Comparison of ENCODE assay signal across 10 mouse cellular contexts in genomic region chr13:49460276-49460675, GRCm38 (mm10). TPM values are rescaled to one million over a fixed set of nuclear protein-coding genes. Genes with fewer than 3 reads are reported as not detected.
DNase-seq lines count a peak whose midpoint lies in the region; ATAC-seq and TF ChIP-seq lines count a peak whose summit lies in the region.
"Had no signal": no experiment of that assay in that cellular context is flagged by ENCODE, and none has a peak within 500 bp of the region (broad histone marks: within the 10 kb centered on the region; RNA-seq: fewer than 3 reads in every experiment).

No protein-coding gene starts in this region.

- peak; percentile 85 for DNase-seq in adrenal gland, adult 2 months
- no peak for DNase-seq in adrenal gland, postnatal 4 days (ENCODE audit: low spot score in 2 of 2)
- DNase-seq in layer of hippocampus, adult 2 months (ENCODE audit: low spot score in 2 of 2): no peak
- no peak for DNase-seq in layer of hippocampus, adult 9-10 months (ENCODE audit: low spot score)
- no peak for DNase-seq in natural killer cell, adult 2 months (ENCODE audit: low spot score in 2 of 2)
- DNase-seq: cerebellum, adult 11-12 months had no signal

- peaks cover 33% of the 10 kb centered on the region for H3K36me3 ChIP-seq in embryonic facial prominence, embryonic 15.5 days
- H3K36me3 ChIP-seq in neural tube, embryonic 15.5 days: peaks cover 45% of the 10 kb centered on the region
- peaks cover 52% of the 10 kb centered on the region for H3K36me3 ChIP-seq in forebrain, embryonic 15.5 days

- H3K27ac ChIP-seq in layer of hippocampus, adult 2 months: peak overlapping the region; percentile 91
- peak overlapping the region; percentile 45; the same call in 1 of the 2 replicates for H3K27ac ChIP-seq in embryonic facial prominence, embryonic 15.5 days (replicated peaks)
- H3K27ac ChIP-seq in neural tube, embryonic 15.5 days (replicated peaks): peak overlapping the region; percentile 54
- H3K27ac ChIP-seq in forebrain, embryonic 15.5 days (replicated peaks): no peak overlapping the region
- H3K27ac ChIP-seq: forebrain, embryonic 13.5 days had no signal

- no peak for ATAC-seq in embryonic facial prominence, embryonic 15.5 days (ENCODE audit: insufficient number of reproducible peaks, low FRiP score, low TSS enrichment, low read depth)
- ATAC-seq in neural tube, embryonic 15.5 days (ENCODE audit: low FRiP score): no peak
- no peak for ATAC-seq in forebrain, embryonic 15.5 days (replicated peaks)
- ATAC-seq: forebrain, embryonic 13.5 days had no signal

- no peak overlapping the region for H3K4me3 ChIP-seq in layer of hippocampus, adult 2 months
- H3K4me3 ChIP-seq in embryonic facial prominence, embryonic 15.5 days (replicated peaks): no peak overlapping the region
- H3K4me3 ChIP-seq in neural tube, embryonic 15.5 days (replicated peaks): no peak overlapping the region
- no peak overlapping the region for H3K4me3 ChIP-seq in forebrain, embryonic 15.5 days
- H3K4me3 ChIP-seq: forebrain, embryonic 13.5 days had no signal

- no peaks in the 10 kb centered on the region for H3K27me3 ChIP-seq in embryonic facial prominence, embryonic 15.5 days
- H3K27me3 ChIP-seq in neural tube, embryonic 15.5 days (replicated peaks): no peaks in the 10 kb centered on the region
- no peaks in the 10 kb centered on the region for H3K27me3 ChIP-seq in forebrain, embryonic 15.5 days
- H3K27me3 ChIP-seq: forebrain, embryonic 13.5 days had no signal

- H3K9me3 ChIP-seq in embryonic facial prominence, embryonic 15.5 days (replicated peaks): no peaks in the 10 kb centered on the region
- no peaks in the 10 kb centered on the region for H3K9me3 ChIP-seq in neural tube, embryonic 15.5 days (replicated peaks)
- no peaks in the 10 kb centered on the region for H3K9me3 ChIP-seq in forebrain, embryonic 15.5 days
- H3K9me3 ChIP-seq: forebrain, embryonic 13.5 days had no signal

- H3K4me2 ChIP-seq in embryonic facial prominence, embryonic 15.5 days (replicated peaks): no peak overlapping the region
- no peak overlapping the region for H3K4me2 ChIP-seq in neural tube, embryonic 15.5 days
- no peak overlapping the region for H3K4me2 ChIP-seq in forebrain, embryonic 15.5 days (replicated peaks)
- H3K4me2 ChIP-seq: forebrain, embryonic 13.5 days had no signal

- no peak overlapping the region for H3K9ac ChIP-seq in embryonic facial prominence, embryonic 15.5 days
- H3K9ac ChIP-seq in neural tube, embryonic 15.5 days (replicated peaks): no peak overlapping the region
- H3K9ac ChIP-seq in forebrain, embryonic 15.5 days (replicated peaks): no peak overlapping the region
- H3K9ac ChIP-seq: forebrain, embryonic 13.5 days had no signal

- WGBS in embryonic facial prominence, embryonic 15.5 days: 84% methylated on average over 4 of the region's 4 CpGs
- 89% methylated on average over 4 of the region's 4 CpGs for WGBS in neural tube, embryonic 15.5 days
- WGBS in forebrain, embryonic 15.5 days: 98% methylated on average over 4 of the region's 4 CpGs

- TF ChIP-seq CTCF in layer of hippocampus, adult 2 months (conservative IDR thresholded peaks at IDR 0.05): no peak

- H3K4me1 ChIP-seq in embryonic facial prominence, embryonic 15.5 days: no peaks in the 10 kb centered on the region
- no peaks in the 10 kb centered on the region for H3K4me1 ChIP-seq in neural tube, embryonic 15.5 days
- no peaks in the 10 kb centered on the region for H3K4me1 ChIP-seq in forebrain, embryonic 15.5 days
- H3K4me1 ChIP-seq: forebrain, embryonic 13.5 days had no signal

RNA-seq across cellular contexts. Expression of gene Tes3-ps, which starts 32.8 kb away (rescaled TPM):
- total RNA-seq in adrenal gland, adult 2 months (2021): 1 to 10 TPM; 1.2 to 1.5 TPM
- not detected in 2 replicates for polyA plus RNA-seq in adrenal gland, adult 2 months (2012; rRNA removed)
- total RNA-seq in adrenal gland, postnatal 4 days (2021): 1 to 10 TPM; 1.1 to 1.9 TPM
- 1 to 10 TPM in 1 of 2 experiments, under 1 TPM in 1; 0.79 to 1.7 TPM for total RNA-seq in layer of hippocampus, adult 2 months (2021)
- 0.79 and 1.7 TPM in 2 replicates for polyA plus RNA-seq in embryonic facial prominence, embryonic 15.5 days (2015; fragmentation: Nextera tagmentation; extraction: Ambion mirVana)
- 0.58 and 0.72 TPM in 2 replicates for polyA plus RNA-seq in neural tube, embryonic 15.5 days (2015; fragmentation: Nextera tagmentation; extraction: Ambion mirVana)
- polyA plus RNA-seq in forebrain, embryonic 15.5 days (2015; fragmentation: Nextera tagmentation; extraction: Ambion mirVana): 0.59 and 0.65 TPM in 2 replicates

RNA-seq across cellular contexts. Expression of gene Ippk, which starts 39.2 kb away (rescaled TPM):
- 10 to 100 TPM; 27.0 to 38.3 TPM for total RNA-seq in adrenal gland, adult 2 months (2021)
- polyA plus RNA-seq in adrenal gland, adult 2 months (2012; rRNA removed): 6.8 and 8.4 TPM in 2 replicates
- 10 to 100 TPM; 17.9 to 18.3 TPM for total RNA-seq in adrenal gland, postnatal 4 days (2021)
- total RNA-seq in layer of hippocampus, adult 2 months (2021): 10 to 100 TPM; 33.1 to 41.0 TPM
- 12.7 and 13.4 TPM in 2 replicates for polyA plus RNA-seq in embryonic facial prominence, embryonic 15.5 days (2015; fragmentation: Nextera tagmentation; extraction: Ambion mirVana)
- 13.1 and 13.6 TPM in 2 replicates for polyA plus RNA-seq in neural tube, embryonic 15.5 days (2015; fragmentation: Nextera tagmentation; extraction: Ambion mirVana)
- polyA plus RNA-seq in forebrain, embryonic 15.5 days (2015; fragmentation: Nextera tagmentation; extraction: Ambion mirVana): 15.1 and 15.9 TPM in 2 replicates

RNA-seq across cellular contexts. Expression of gene Ecm2, which starts 44.3 kb away (rescaled TPM):
- total RNA-seq in adrenal gland, adult 2 months (2021): 1 to 10 TPM; 7.2 to 9.5 TPM
- 0.54 and 0.65 TPM in 2 replicates for polyA plus RNA-seq in adrenal gland, adult 2 months (2012; rRNA removed)
- total RNA-seq in adrenal gland, postnatal 4 days (2021): 1 to 10 TPM; 6.1 to 6.3 TPM
- total RNA-seq in layer of hippocampus, adult 2 months (2021): 1 to 10 TPM; 6.5 to 8.1 TPM
- polyA plus RNA-seq in embryonic facial prominence, embryonic 15.5 days (2015; fragmentation: Nextera tagmentation; extraction: Ambion mirVana): 2.2 and 2.3 TPM in 2 replicates
- polyA plus RNA-seq in neural tube, embryonic 15.5 days (2015; fragmentation: Nextera tagmentation; extraction: Ambion mirVana): 1.9 and 2.2 TPM in 2 replicates
- polyA plus RNA-seq in forebrain, embryonic 15.5 days (2015; fragmentation: Nextera tagmentation; extraction: Ambion mirVana): 1.4 and 2.1 TPM in 2 replicates
